Mouse (Mus musculus) lung, postnatal 10 days (tissue): ENCODE results near the gene Gm12169.
"Not testable (repeated sequence)": the region's sequence is repeated elsewhere in the genome, so short reads cannot be mapped to it uniquely, and the experiment has no call there.

Experiments used
- DNase-seq: peaks from one replicate; pipeline ENCODE4 v3.0.0; 2021

The Gm12169 gene

GRCm38 (mm10) chr11:46523912-46524311, at the start of gene Gm12169:
Gene Gm12169, plus strand, starts transcription at chr11:46524212.
- no peak for DNase-seq

GRCm38 (mm10) chr11:46474220-46474619, 49.8 kb upstream of the Gm12169 start:
- no peak for DNase-seq

GRCm38 (mm10) chr11:46479311-46479710, 44.7 kb upstream of the Gm12169 start:
- DNase-seq: no peak

- DNase-seq: no peak
These were observed 43.5 kb upstream of the Gm12169 start for GRCm38 (mm10) chr11:46480517-46480916.

GRCm38 (mm10) chr11:46488231-46488630, 35.8 kb upstream of the Gm12169 start:
- DNase-seq: peak; percentile 18

GRCm38 (mm10) chr11:46488650-46489049, 35.4 kb upstream of the Gm12169 start:
- DNase-seq: no peak

GRCm38 (mm10) chr11:46507146-46507545, 16.9 kb upstream of the Gm12169 start:
- DNase-seq: no peak

- no peak for DNase-seq
These were observed 14.1 kb upstream of the Gm12169 start for GRCm38 (mm10) chr11:46509900-46510299.

- not testable (repeated sequence) for DNase-seq
These were observed 2.7 kb upstream of the Gm12169 start for GRCm38 (mm10) chr11:46521341-46521740.

GRCm38 (mm10) chr11:46522719-46523118, 1.3 kb upstream of the Gm12169 start:
- no peak for DNase-seq

GRCm38 (mm10) chr11:46530149-46530548, 6.1 kb downstream of the Gm12169 start:
- DNase-seq: no peak

- no peak for DNase-seq
These were observed 13.0 kb downstream of the Gm12169 start for GRCm38 (mm10) chr11:46536978-46537377.

- DNase-seq: no peak
These were observed 19.5 kb downstream of the Gm12169 start for GRCm38 (mm10) chr11:46543530-46543929.

- no peak for DNase-seq
These were observed 25.7 kb downstream of the Gm12169 start for GRCm38 (mm10) chr11:46549721-46550120.

- DNase-seq: no peak
These were observed 28.7 kb downstream of the Gm12169 start for GRCm38 (mm10) chr11:46552741-46553140.

GRCm38 (mm10) chr11:46561096-46561495, 37.1 kb downstream of the Gm12169 start:
- no peak for DNase-seq

GRCm38 (mm10) chr11:46564671-46565070, 40.7 kb downstream of the Gm12169 start:
- peak; percentile 17 for DNase-seq

GRCm38 (mm10) chr11:46565967-46566366, 42.0 kb downstream of the Gm12169 start:
- DNase-seq: no peak

- no peak for DNase-seq
These were observed 45.1 kb downstream of the Gm12169 start for GRCm38 (mm10) chr11:46569107-46569506.

GRCm38 (mm10) chr11:46571327-46571726, 47.3 kb downstream of the Gm12169 start, which contains the start of gene BC053393:
Gene BC053393, plus strand, starts transcription at chr11:46571536.
- DNase-seq: no peak

GRCm38 (mm10) chr11:46578771-46579281, 54.8 kb downstream of the Gm12169 start:
- DNase-seq: no peak

- DNase-seq: no peak
These were observed 56.4 kb downstream of the Gm12169 start for GRCm38 (mm10) chr11:46580428-46580827.

- no peak for DNase-seq
These were observed 58.7 kb downstream of the Gm12169 start for GRCm38 (mm10) chr11:46582741-46583140.
